ENCODE assay signal across 23 mouse cellular contexts in genomic region chr2:110038341-110038740, GRCm38 (mm10). TPM values are rescaled to one million over a fixed set of nuclear protein-coding genes. Genes with fewer than 3 reads are reported as not detected.
DNase-seq lines count a peak whose midpoint lies in the region; ATAC-seq and TF ChIP-seq lines count a peak whose summit lies in the region.
"Had no signal": no experiment of that assay in that cellular context is flagged by ENCODE, and none has a peak within 500 bp of the region (broad histone marks: within the 10 kb centered on the region; RNA-seq: fewer than 3 reads in every experiment).

No protein-coding gene starts in this region.

- intact Hi-C loops in left cerebral cortex, adult 2 months (cut with DNase I) = no loop called here
- intact Hi-C loops in left cerebral cortex, postnatal 10 days (cut with DNase I) = no loop called here

- no peak for DNase-seq in frontal cortex, postnatal 14 days (ENCODE audit: low spot score in 2 of 2)
- no peak for DNase-seq in heart, postnatal 0 days (ENCODE audit: low spot score)
- no peak for DNase-seq in heart, adult 11 months
- DNase-seq in left cerebral cortex, adult 2 months (ENCODE audit: extremely low spot score in 1 of 2, low spot score in 2 of 2) = peak; percentile 21 to 35
- DNase-seq in left cerebral cortex, postnatal 10 days (ENCODE audit: extremely low spot score in 1 of 2, low spot score in 2 of 2) = no peak
- DNase-seq in right cerebral cortex, postnatal 14 days = peak; percentile 8
- DNase-seq: adrenal gland, postnatal 10 days; cerebellum, adult 18-20 months; cerebellum, postnatal 36 days; gastrocnemius, postnatal 10 days; heart, adult 2 months; kidney, adult 8-10 months; kidney, postnatal 36 days; lung, adult 18-20 months; lung, postnatal 14 days had no signal

- H3K4me1 ChIP-seq in heart, postnatal 0 days (ENCODE audit: control insufficient read depth, insufficient read depth) = peaks cover 15% of the 10 kb centered on the region; the same call in 1 of the 2 replicates

- peak; percentile 97 for ATAC-seq in frontal cortex, adult (ENCODE audit: low TSS enrichment)
- no peak for ATAC-seq in heart, postnatal 0 days (ENCODE audit: insufficient read depth, low read depth)
- ATAC-seq in monocyte, adult 5-6 weeks (replicated peaks; ENCODE audit: insufficient number of reproducible peaks, low FRiP score, low TSS enrichment, poor library complexity, severe bottlenecking) = no peak
- ATAC-seq: activated CD4-positive, CD25-positive, alpha-beta regulatory T cell, adult 4 months; CD4-positive, CD25-positive, alpha-beta regulatory T cell, adult 4 months; forebrain, embryonic 14.5 days; midbrain, embryonic 13.5 days had no signal

- no peak overlapping the region for H3K4me3 ChIP-seq in heart, postnatal 0 days (ENCODE audit: low read depth, low read length)
- H3K4me3 ChIP-seq in left cerebral cortex, adult 2 months = no peak overlapping the region
- H3K4me3 ChIP-seq: heart, adult 2 months; midbrain, embryonic 13.5 days; neural tube, embryonic 13.5 days had no signal

- H3K9ac ChIP-seq in heart, postnatal 0 days (replicated peaks; ENCODE audit: low read depth, low read length) = no peak overlapping the region
- H3K9ac ChIP-seq: hindbrain, embryonic 14.5 days; midbrain, embryonic 13.5 days; neural tube, embryonic 13.5 days had no signal

- peaks cover 12% of the 10 kb centered on the region; the same call in 1 of the 2 replicates for H3K36me3 ChIP-seq in heart, postnatal 0 days (replicated peaks; ENCODE audit: control insufficient read depth, insufficient read depth, low read length)

- WGBS in heart, postnatal 0 days = 69% methylated on average over 5 of the region's 5 CpGs

- no peak for TF ChIP-seq EP300 in heart, postnatal 0 days (IDR thresholded peaks at IDR 0.05; ENCODE audit: low read depth)

- no peaks in the 10 kb centered on the region for H3K9me3 ChIP-seq in heart, postnatal 0 days (replicated peaks; ENCODE audit: control insufficient read depth, low read length)
- H3K9me3 ChIP-seq: midbrain, embryonic 13.5 days; neural tube, embryonic 13.5 days had no signal

- peak overlapping the region; percentile 48 for H3K27ac ChIP-seq in heart, postnatal 0 days (ENCODE audit: low read depth)
- H3K27ac ChIP-seq in left cerebral cortex, adult 2 months = 0 out of 2 replicates have a peak overlapping the region, but pooled peaks have one; percentile 2
- H3K27ac ChIP-seq: heart, adult 2 months; hindbrain, embryonic 14.5 days; midbrain, embryonic 13.5 days; neural tube, embryonic 13.5 days had no signal

- TF ChIP-seq CTCF in heart, postnatal 0 days (IDR thresholded peaks at IDR 0.05; ENCODE audit: low read depth) = no peak
- no peak for TF ChIP-seq CTCF in left cerebral cortex, adult 2 months (IDR thresholded peaks at IDR 0.05)

- no peak overlapping the region for H3K4me2 ChIP-seq in heart, postnatal 0 days (ENCODE audit: low read depth, low read length)
- H3K4me2 ChIP-seq: hindbrain, embryonic 14.5 days; midbrain, embryonic 13.5 days; neural tube, embryonic 13.5 days had no signal

- H3K27me3 ChIP-seq in heart, postnatal 0 days (ENCODE audit: control insufficient read depth, insufficient read depth, low read length) = no peaks in the 10 kb centered on the region
- H3K27me3 ChIP-seq: midbrain, embryonic 13.5 days; neural tube, embryonic 13.5 days had no signal

RNA-seq across cellular contexts. Expression of gene Ccdc34, which starts 20.7 kb away (rescaled TPM):
- total RNA-seq in heart, postnatal 0 days (2014; rRNA removed; ENCODE audit: low replicate concordance) = 6.9 and 7.8 TPM in 2 replicates
- polyA plus RNA-seq in heart, postnatal 0 days (2015; fragmentation: Nextera tagmentation; extraction: Ambion mirVana) = 16.5 and 17.1 TPM in 2 replicates
- 10 to 100 TPM; 11.9 to 13.3 TPM for total RNA-seq in left cerebral cortex, adult 2 months (2021)
- 10 to 100 TPM; 17.9 to 18.0 TPM for total RNA-seq in left cerebral cortex, postnatal 10 days (2021)
- 0.64 to 9.9 TPM (median 4.9 TPM) in 3 replicates for total RNA-seq in monocyte, adult 5-6 weeks (2017)

Comparison
In these comparisons a context has a peak if more than half of its experiments do, and no peak if none do; other contexts are left out.
1. DNase-seq: peak in left cerebral cortex, adult 2 months (2 of 2) and right cerebral cortex, postnatal 14 days (single experiment); none in frontal cortex, postnatal 14 days (0 of 2), heart, postnatal 0 days (single experiment), heart, adult 11 months (single experiment) and left cerebral cortex, postnatal 10 days (0 of 2).